Mouse (Mus musculus): ENCODE data around the gene Cmtm3. TPM values are rescaled to one million over a fixed set of nuclear protein-coding genes. Genes with fewer than 3 reads are reported as not detected.

The Cmtm3 gene
- polyA plus RNA-seq, 1 experiment: 19.8 TPM

GRCm38 (mm10) chr8:104332665-104333631 lies 6.3 kb upstream of the Cmtm3 start:
- Histone ChIP-seq H3K27ac (ENCODE audit: insufficient read depth, low read length) (no peak overlapping the region), H3K4me3 (ENCODE audit: insufficient read depth, low read length) (no peak overlapping the region), H3K4me1 (ENCODE audit: control insufficient read depth, insufficient read depth, low read length) (no peaks in the 10 kb centered on the region)
- TF ChIP-seq POLR2A (IDR thresholded peaks at IDR 0.05; ENCODE audit: extremely low read depth, insufficient read depth, low read length) (no peak), CTCF (IDR thresholded peaks at IDR 0.05; ENCODE audit: extremely low read depth, insufficient read depth, low read length) (no peak)

- TF ChIP-seq POLR2A (IDR thresholded peaks at IDR 0.05; ENCODE audit: extremely low read depth, insufficient read depth, low read length) (no peak), CTCF (IDR thresholded peaks at IDR 0.05; ENCODE audit: extremely low read depth, insufficient read depth, low read length) (no peak)
- Histone ChIP-seq H3K4me3 (ENCODE audit: insufficient read depth, low read length) (no peak overlapping the region), H3K4me1 (ENCODE audit: control insufficient read depth, insufficient read depth, low read length) (no peaks in the 10 kb centered on the region), H3K27ac (ENCODE audit: insufficient read depth, low read length) (no peak overlapping the region)
Observed at GRCm38 (mm10) chr8:104333786-104334185, 5.4 kb upstream of the Cmtm3 start.

GRCm38 (mm10) chr8:104334196-104334595 lies 5.0 kb upstream of the Cmtm3 start:
- Histone ChIP-seq H3K4me1 (ENCODE audit: control insufficient read depth, insufficient read depth, low read length) (no peaks in the 10 kb centered on the region), H3K27ac (ENCODE audit: insufficient read depth, low read length) (no peak overlapping the region)
- no peak for TF ChIP-seq POLR2A (IDR thresholded peaks at IDR 0.05; ENCODE audit: extremely low read depth, insufficient read depth, low read length)
- TF ChIP-seq CTCF (IDR thresholded peaks at IDR 0.05; ENCODE audit: extremely low read depth, insufficient read depth, low read length): no peak

GRCm38 (mm10) chr8:104336806-104337205 lies 2.4 kb upstream of the Cmtm3 start:
- H3K4me3 ChIP-seq (ENCODE audit: insufficient read depth, low read length): no peak overlapping the region
- H3K27ac ChIP-seq (ENCODE audit: insufficient read depth, low read length): no peak overlapping the region
- no peaks in the 10 kb centered on the region for H3K4me1 ChIP-seq (ENCODE audit: control insufficient read depth, insufficient read depth, low read length)
- no peak for TF ChIP-seq CTCF (IDR thresholded peaks at IDR 0.05; ENCODE audit: extremely low read depth, insufficient read depth, low read length)
- no peak for TF ChIP-seq POLR2A (IDR thresholded peaks at IDR 0.05; ENCODE audit: extremely low read depth, insufficient read depth, low read length)

More at GRCm38 (mm10) chr8:104334196-104334595, 5.0 kb upstream of the Cmtm3 start:
- no peak overlapping the region for H3K4me3 ChIP-seq (ENCODE audit: insufficient read depth, low read length)

GRCm38 (mm10) chr8:104337890-104338289 lies 1.3 kb upstream of the Cmtm3 start:
- no peak overlapping the region for H3K27ac ChIP-seq (ENCODE audit: insufficient read depth, low read length)
- no peak for TF ChIP-seq CTCF (IDR thresholded peaks at IDR 0.05; ENCODE audit: extremely low read depth, insufficient read depth, low read length)
- no peak for TF ChIP-seq POLR2A (IDR thresholded peaks at IDR 0.05; ENCODE audit: extremely low read depth, insufficient read depth, low read length)
- H3K4me1 ChIP-seq (ENCODE audit: control insufficient read depth, insufficient read depth, low read length): no peaks in the 10 kb centered on the region
- no peak overlapping the region for H3K4me3 ChIP-seq (ENCODE audit: insufficient read depth, low read length)

DNA sequence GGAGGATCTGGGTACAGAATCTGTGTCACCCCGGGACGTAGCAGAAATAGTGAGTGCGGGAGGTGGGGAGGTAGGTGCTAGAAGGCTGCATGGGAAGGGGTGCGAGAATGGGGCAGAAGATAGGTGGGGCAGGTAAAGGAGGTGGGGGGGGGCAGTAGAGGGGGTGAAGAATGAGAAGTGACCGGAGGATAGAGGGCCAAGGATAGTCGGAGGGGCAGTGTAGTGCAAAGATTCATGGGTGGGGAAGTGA lies 698 bp downstream of the Cmtm3 start:
- H3K4me3 ChIP-seq (ENCODE audit: insufficient read depth, low read length): peak overlapping the region; percentile 45
- no peak for TF ChIP-seq CTCF (IDR thresholded peaks at IDR 0.05; ENCODE audit: extremely low read depth, insufficient read depth, low read length)
- TF ChIP-seq POLR2A (IDR thresholded peaks at IDR 0.05; ENCODE audit: extremely low read depth, insufficient read depth, low read length): no peak
- no peak overlapping the region for H3K27ac ChIP-seq (ENCODE audit: insufficient read depth, low read length)
- no peaks in the 10 kb centered on the region for H3K4me1 ChIP-seq (ENCODE audit: control insufficient read depth, insufficient read depth, low read length)

- H3K27ac ChIP-seq (ENCODE audit: insufficient read depth, low read length): 0 out of 2 replicates have a peak overlapping the region, but pooled peaks have one; percentile 64
- no peaks in the 10 kb centered on the region for H3K4me1 ChIP-seq (ENCODE audit: control insufficient read depth, insufficient read depth, low read length)
- TF ChIP-seq CTCF (IDR thresholded peaks at IDR 0.05; ENCODE audit: extremely low read depth, insufficient read depth, low read length) (peak; percentile 6; the same call in 1 of the 2 replicates), POLR2A (IDR thresholded peaks at IDR 0.05; ENCODE audit: extremely low read depth, insufficient read depth, low read length) (no peak)
- H3K4me3 ChIP-seq (ENCODE audit: insufficient read depth, low read length): peak overlapping the region; percentile 45
Observed at GRCm38 (mm10) chr8:104340233-104341105, 1.3 kb downstream of the Cmtm3 start.

DNA sequence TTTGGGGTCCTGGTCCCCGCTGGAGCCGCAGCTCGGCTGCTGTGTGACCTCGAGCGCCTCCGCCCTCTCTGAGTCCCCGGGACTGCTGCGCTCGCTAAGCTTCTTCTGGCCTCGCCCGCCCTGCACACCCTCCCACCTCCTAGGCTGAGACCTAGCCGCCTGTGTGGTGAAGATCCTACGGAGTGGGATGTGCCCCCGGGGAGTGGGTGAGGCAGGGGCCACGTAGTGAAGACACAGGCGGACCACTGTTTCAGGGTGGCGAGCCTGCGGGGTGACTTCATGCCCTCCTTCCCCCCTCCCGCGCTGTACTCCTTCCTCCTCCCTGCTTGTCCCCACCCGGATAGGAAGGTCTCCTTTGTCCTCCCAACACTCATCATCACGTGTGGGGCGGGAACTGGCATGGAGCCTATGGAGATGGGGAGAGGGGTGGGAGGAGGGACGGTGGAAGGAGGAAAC lies 1.9 kb downstream of the Cmtm3 start:
- Histone ChIP-seq H3K27ac (ENCODE audit: insufficient read depth, low read length) (0 out of 2 replicates have a peak overlapping the region, but pooled peaks have one; percentile 64), H3K4me3 (ENCODE audit: insufficient read depth, low read length) (peak overlapping the region; percentile 45), H3K4me1 (ENCODE audit: control insufficient read depth, insufficient read depth, low read length) (no peaks in the 10 kb centered on the region)
- TF ChIP-seq POLR2A (IDR thresholded peaks at IDR 0.05; ENCODE audit: extremely low read depth, insufficient read depth, low read length) (no peak), CTCF (IDR thresholded peaks at IDR 0.05; ENCODE audit: extremely low read depth, insufficient read depth, low read length) (no peak)

DNA sequence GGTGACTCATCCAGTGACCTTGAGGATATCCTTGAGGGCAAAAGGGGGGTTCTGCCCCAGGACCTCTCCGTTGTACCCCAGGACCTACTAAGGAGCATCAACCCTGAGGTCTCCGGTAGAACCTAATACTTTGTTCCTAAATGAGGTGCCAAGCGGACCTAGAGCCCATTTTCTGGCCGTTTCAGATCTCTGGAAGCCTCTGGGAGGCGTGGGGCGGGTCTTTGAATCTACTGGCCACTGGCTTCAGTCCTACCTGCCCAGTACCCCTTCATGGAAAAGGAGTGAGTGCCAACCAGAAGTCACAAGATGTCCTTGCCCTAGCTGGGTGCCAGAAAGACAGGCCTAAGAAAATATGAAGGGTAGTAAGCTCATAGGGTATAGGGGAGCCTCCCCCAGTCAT lies 2.5 kb downstream of the Cmtm3 start:
- Histone ChIP-seq H3K4me1 (ENCODE audit: control insufficient read depth, insufficient read depth, low read length) (no peaks in the 10 kb centered on the region), H3K27ac (ENCODE audit: insufficient read depth, low read length) (no peak overlapping the region), H3K4me3 (ENCODE audit: insufficient read depth, low read length) (peak overlapping the region; percentile 45; the same call in 1 of the 2 replicates)
- TF ChIP-seq CTCF (IDR thresholded peaks at IDR 0.05; ENCODE audit: extremely low read depth, insufficient read depth, low read length): no peak
- TF ChIP-seq POLR2A (IDR thresholded peaks at IDR 0.05; ENCODE audit: extremely low read depth, insufficient read depth, low read length): no peak

Measured in cortical plate, adult 2 months (tissue).